Mouse (Mus musculus) regulatory T cell (primary cell): Measurements from ENCODE around the gene AI464131.

ENCODE experiments used
- in situ Hi-C: fragments of 300-600 bp; cut with MboI, MseI; formaldehyde crosslinking; loops from one replicate; pipeline ENCODE4 v1.15.1; 2025; ENCODE audit warnings: high pct_unique_total_duplicates

Gene AI464131

DNA sequence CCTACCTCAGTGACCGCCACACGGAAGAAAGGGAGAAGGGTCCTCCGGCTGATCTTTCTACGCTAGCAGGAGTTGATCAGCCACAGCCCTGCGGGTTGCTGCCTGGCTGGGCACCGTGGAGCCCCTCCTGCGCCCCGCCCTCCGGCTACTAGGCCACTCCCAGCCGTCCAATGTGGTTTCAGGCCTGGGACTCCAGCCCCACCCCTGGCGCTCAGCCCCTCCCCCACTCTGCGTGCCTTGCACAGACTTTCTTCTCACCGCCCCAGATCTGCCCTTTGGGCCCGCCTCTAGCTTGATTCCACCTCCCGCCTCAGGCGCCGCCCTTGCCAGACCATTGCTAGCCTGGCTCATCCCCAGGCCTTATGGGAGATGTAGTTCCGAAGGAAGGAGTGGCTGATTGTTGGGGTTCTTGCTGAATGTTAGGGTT lies at the start of gene AI464131:
TSS of gene AI464131 (minus strand) at position 91 of the 427 bp plus-strand sequence.
- in situ Hi-C loops: no loop called here

DNA sequence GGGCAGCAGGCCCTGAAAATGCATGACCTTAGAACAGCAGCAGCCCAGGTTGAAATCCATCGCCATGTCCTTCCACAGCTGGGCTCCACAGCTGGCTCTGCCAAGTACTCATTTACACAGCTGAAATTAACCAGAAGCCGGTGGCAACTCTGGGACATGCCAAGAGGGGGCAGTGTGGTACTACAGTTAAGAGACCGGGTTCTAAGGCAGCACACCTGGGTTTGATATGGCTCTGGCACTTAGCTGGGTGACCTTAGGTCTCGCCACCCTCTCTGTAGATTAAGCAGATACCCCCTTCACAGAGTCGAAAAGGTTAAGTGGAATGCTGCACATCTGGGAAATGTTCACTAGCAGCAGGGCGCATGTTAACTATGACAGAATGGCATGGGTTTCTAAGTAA lies 49.7 kb upstream of the AI464131 start:
- in situ Hi-C loops: loop anchor here (25.0 kb wide), 1 partner anchor 1485 kb away; the partner anchor contains the start of genes Fam214b, Pigo and Stoml2

DNA sequence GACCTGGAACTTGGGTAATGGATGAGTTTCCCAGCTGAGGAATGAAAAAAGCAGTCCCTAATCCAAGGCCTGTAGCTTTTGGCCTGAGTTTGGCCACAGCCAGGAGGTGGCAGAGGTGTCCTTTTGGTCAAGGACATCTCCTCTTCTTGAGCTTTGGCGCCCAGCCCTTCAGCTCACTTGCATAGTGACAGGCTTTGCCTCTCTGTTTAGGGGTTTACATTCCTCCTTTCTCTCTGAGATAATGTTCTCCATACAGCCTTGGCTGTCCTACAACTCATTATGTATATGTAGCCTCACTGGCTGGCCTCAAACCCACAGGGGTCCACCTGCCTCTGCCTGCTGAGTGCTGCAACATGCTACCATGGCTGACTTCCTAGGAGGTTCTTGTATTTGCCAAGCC lies 44.2 kb upstream of the AI464131 start:
- in situ Hi-C loops: no loop called here

DNA sequence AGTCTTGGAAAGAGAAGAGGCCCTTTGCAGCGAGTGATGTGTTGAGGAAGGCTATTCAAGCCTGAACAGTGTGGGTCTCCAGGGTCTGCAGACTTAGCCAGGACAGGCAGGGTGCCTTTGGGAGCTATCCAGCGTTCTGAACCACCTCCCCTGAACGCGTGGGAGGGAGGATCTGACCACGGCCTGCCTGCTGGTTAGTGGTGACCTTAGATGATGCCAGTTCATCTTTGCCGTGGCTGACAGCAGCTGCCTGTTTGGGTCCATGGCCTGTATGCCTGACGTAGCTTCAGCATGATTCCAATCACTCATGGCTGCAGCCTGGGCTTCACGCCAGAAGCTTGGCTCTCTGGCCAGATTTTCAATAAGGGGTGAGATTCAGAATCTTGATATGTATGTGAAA lies 43.1 kb upstream of the AI464131 start:
- in situ Hi-C loops: no loop called here

- in situ Hi-C loops: no loop called here
Observed at GRCm38 (mm10) chr4:41542136-41542535, 39.3 kb upstream of the AI464131 start.

- in situ Hi-C loops: no loop called here
Observed at GRCm38 (mm10) chr4:41534866-41535265, 32.0 kb upstream of the AI464131 start.

DNA sequence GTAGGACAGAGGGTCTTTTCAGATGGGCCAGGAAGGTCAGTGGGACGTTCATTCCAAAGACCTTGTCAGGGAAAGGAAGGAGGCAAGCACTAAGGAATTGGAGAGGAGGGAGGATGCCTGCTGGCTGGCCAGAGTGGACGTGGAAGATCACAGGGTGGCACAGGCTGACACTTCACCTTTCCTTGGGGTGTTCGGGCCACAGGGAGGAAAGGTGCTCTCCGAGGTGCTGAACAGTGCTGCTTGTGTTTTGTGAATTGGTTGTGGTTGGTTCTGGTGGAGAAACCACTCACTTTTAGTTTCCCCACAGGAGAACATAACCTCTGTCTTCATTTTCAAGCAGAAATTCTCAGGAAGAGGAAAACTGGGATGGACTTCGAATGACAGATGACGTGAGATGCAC lies 29.5 kb upstream of the AI464131 start:
- in situ Hi-C loops: no loop called here

GRCm38 (mm10) chr4:41527996-41528395 lies 25.1 kb upstream of the AI464131 start:
- in situ Hi-C loops: no loop called here

DNA sequence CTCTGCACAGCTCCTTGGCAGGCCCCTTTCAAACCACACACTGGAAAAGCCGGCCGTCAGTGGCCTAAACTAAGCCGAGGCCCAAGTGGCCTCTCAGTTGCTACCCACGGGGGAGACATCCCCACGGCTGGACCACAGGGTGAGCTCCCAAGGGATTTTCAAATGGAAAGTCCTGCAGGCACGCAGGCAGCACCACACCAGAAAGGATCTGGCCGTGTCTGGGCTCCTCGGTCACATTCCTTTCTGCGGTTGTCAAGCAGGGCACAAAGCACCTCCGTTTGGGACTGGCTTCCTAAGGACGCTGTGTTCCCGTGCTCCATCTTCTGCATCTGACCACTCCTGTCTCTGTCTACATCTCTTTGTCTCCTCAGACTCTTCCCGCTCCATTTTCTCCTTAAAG lies 24.2 kb upstream of the AI464131 start:
- in situ Hi-C loops: no loop called here

GRCm38 (mm10) chr4:41526553-41526952 lies 23.7 kb upstream of the AI464131 start:
- in situ Hi-C loops: no loop called here

- in situ Hi-C loops: no loop called here
Observed at GRCm38 (mm10) chr4:41524829-41525228, 22.0 kb upstream of the AI464131 start.

GRCm38 (mm10) chr4:41523839-41524238 lies 21.0 kb upstream of the AI464131 start:
- in situ Hi-C loops: no loop called here

- in situ Hi-C loops: no loop called here
Observed at GRCm38 (mm10) chr4:41522788-41523187, 19.9 kb upstream of the AI464131 start.

DNA sequence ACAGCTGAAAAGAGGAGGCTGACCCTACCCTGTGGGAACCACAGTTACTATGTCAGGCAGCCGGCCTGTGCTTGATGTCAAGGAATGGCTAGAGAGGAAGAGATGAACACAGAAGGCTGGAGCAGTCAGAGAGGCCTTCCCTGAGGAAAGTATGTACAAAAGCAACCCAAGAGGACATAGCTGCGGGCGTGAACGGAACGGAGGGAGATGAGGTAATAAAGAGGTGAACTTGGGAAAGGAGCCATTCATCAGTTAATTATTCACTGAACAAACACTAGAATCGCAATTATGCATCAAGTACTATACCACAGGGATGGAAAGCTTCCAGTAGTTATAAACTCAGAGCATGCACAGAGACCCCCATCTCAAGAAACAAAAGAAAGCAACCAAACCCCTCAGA lies 19.3 kb upstream of the AI464131 start:
- in situ Hi-C loops: no loop called here

DNA sequence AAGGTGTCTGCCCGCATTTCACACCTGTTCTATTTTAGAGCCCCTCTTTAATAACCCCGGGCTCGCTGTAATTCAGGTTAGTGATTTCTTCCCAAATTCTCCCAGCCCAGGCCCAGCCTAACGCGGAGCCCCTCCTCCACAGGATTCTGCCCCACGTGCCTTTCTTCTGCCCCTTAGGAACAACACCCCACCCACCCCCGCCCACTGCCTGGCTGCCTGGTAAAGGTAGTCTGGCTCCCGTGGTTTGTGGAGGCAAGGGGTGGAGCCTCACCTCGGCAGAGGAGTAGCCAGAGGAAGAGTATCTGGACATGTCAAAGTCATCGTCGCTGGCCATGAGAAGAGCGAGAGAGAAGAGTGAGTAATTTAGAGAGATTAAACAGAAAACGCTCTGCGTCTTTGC lies 17.8 kb upstream of the AI464131 start:
- in situ Hi-C loops: no loop called here

- in situ Hi-C loops: no loop called here
Observed at GRCm38 (mm10) chr4:41519195-41519594, 16.3 kb upstream of the AI464131 start.

- in situ Hi-C loops: no loop called here
Observed at GRCm38 (mm10) chr4:41518349-41518748, 15.5 kb upstream of the AI464131 start.

- in situ Hi-C loops: no loop called here
Observed at GRCm38 (mm10) chr4:41517233-41517632, 14.4 kb upstream of the AI464131 start, which contains the start of gene 1110017D15Rik. 1110017D15Rik (minus strand) TSS chr4:41517333.

DNA sequence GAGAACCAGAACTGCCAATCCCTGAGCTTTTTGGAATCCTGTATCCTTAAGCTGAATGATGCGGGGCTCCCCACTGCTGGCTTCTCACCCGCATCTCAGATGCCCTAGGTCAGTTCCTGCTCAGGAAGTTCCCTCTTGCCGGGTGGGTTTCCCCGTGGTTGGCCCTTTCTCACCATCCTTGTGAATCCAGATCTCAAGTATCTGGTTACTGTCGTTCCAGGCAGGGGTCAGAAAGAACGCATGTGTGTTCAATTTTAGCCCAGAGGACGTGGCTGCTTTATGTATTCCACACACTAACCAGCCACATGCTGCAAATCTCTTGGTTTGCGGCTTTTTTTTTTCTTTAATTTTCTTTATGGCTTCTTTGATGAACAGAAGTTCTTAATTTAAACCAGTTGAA lies 10.8 kb upstream of the AI464131 start:
- in situ Hi-C loops: no loop called here

GRCm38 (mm10) chr4:41513309-41513708 lies 10.4 kb upstream of the AI464131 start:
- in situ Hi-C loops: no loop called here

GRCm38 (mm10) chr4:41507998-41508397 lies 5.1 kb upstream of the AI464131 start:
- in situ Hi-C loops: no loop called here

DNA sequence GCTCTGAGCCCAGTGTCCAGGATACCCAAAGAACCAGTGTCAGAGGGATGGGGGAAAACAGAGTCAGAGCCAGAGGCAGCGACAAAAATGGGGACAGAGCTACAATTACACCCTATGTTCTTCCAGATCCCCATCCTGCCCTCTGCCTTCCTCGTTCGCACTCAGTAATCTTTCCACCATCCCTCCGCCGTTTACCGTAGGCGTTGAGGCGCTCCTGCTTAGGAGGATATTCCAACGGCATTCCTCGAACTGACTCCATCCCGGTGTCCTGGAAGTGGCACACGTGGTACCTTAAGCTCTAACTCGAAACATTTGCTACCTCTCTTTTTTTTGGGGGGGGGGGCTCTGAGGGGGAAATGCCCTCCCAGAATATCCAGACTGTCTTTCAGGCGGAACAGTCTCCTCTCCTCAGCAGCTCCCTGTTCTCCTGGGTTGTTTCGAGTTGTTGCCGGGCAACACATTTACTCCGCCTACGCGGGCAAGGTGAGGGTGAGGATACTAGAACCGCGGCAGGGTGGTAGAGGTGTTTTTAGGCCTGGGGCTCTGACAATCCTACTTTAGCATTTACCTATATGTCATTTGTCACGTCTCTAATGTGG lies 4.5 kb upstream of the AI464131 start:
- in situ Hi-C loops: no loop called here

DNA sequence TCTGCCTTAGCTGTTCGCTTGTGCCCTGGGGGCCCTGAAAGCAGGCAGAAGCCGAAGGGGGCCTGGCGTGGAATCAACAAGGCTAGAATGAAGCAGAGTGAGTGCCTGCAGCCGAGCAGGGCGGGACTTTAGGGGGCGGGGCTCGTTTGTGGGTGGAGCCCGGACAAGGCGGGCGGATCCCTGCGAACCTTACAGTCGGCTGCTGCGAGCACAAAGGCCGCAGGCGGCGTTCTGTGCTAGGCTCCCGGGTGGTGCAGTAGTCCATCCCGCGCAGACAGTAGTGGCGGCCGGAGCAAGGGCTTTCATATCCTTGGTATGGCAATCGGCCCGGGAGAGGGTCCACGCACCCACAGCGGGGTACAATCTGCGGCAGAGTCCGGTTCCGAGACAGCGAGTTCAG lies 4.0 kb upstream of the AI464131 start:
- in situ Hi-C loops: no loop called here

DNA sequence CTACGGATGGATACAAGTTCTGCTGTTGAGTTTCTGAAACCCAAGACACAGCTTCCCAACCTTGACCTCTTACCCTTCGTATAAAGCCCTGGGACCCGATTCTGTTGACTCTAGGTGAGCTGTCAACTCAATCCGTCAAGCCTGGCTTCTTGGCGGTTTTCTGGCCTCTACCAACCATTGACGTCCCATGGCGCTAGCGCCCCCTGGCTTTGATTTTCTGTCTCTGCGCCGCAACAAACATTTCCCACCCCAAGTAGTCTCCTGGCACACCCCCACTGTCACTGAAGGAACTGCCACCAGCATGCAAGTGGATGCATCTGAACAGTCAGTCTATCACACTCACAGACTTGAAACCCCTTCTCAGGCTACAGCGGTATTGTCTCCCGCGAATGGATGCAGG lies 3.3 kb upstream of the AI464131 start:
- in situ Hi-C loops: no loop called here
